Mouse (Mus musculus) liver, embryonic 11.5 days (tissue): ENCODE results near the gene Glis3. TPM values are rescaled to one million over a fixed set of nuclear protein-coding genes. Genes with fewer than 3 reads are reported as not detected.

ENCODE experiments used
- ATAC-seq: fragments of 200-750 bp; cut with Nextera tagmentation; replicated peaks from 2 replicates; pipeline ENCODE4 v1.8.0; 2017; ENCODE audit warnings: moderate number of reproducible peaks, mild to moderate bottlenecking, moderate TSS enrichment, moderate library complexity; ENCODE audit not compliant: low FRiP score
- DNase-seq: peaks from one replicate; pipeline ENCODE4 v3.0.0-alpha.2; 2017; ENCODE audit warnings: low spot score
- H3K27ac ChIP-seq: fragments of 300-500 bp; sonication (generic); 2 replicates; pipeline ENCODE4 v1.5.1; 2014; ENCODE audit warnings: mild to moderate bottlenecking, low read depth, low read length, control low read depth
- H3K27me3 ChIP-seq: fragments of 300-500 bp; sonication (generic); replicated peaks from 2 replicates; pipeline ENCODE4 v1.6.1; 2014; ENCODE audit warnings: low read length, mixed read lengths; ENCODE audit not compliant: control insufficient read depth, insufficient read depth
- H3K36me3 ChIP-seq: fragments of 300-500 bp; sonication (generic); 2 replicates; pipeline ENCODE4 v1.6.1; 2014; ENCODE audit warnings: mild to moderate bottlenecking, low read length, moderate library complexity, mixed read lengths; ENCODE audit not compliant: control insufficient read depth, insufficient read depth
- H3K4me1 ChIP-seq: fragments of 300-500 bp; sonication (generic); replicated peaks from 2 replicates; pipeline ENCODE4 v1.6.1; 2014; ENCODE audit warnings: low read length, mixed read lengths; ENCODE audit not compliant: control insufficient read depth, insufficient read depth
- H3K4me2 ChIP-seq: fragments of 300-500 bp; sonication (generic); 2 replicates; pipeline ENCODE4 v1.6.1; 2014; ENCODE audit warnings: mild to moderate bottlenecking, control low read depth, moderate library complexity
- H3K4me3 ChIP-seq: fragments of 300-500 bp; sonication (generic); 2 replicates; pipeline ENCODE4 v1.5.1; 2014; ENCODE audit warnings: low read depth, low read length, control low read depth
- H3K9ac ChIP-seq: fragments of 300-500 bp; sonication (generic); 2 replicates; pipeline ENCODE4 v1.6.1; 2014; ENCODE audit warnings: low read depth, low read length, control low read depth
- H3K9me3 ChIP-seq: fragments of 300-500 bp; sonication (generic); 2 replicates; pipeline ENCODE4 v1.6.1; 2016; ENCODE audit warnings: low read length, inconsistent platforms, mixed read lengths; ENCODE audit not compliant: control insufficient read depth
- WGBS: fragments of 180-500 bp; shearing (Covaris S2); extraction: QIAGEN DNeasy Blood & Tissue Kit; methylation state at CpG from one replicate; pipeline ENCODE4 v1.1.7; 2014; 5-methylcytosine and 5-hydroxymethylcytosine counted together
- polyA plus RNA-seq: library from polyadenylated mRNA; unstranded; fragments of >200 nt; fragmentation: Nextera tagmentation; extraction: Ambion mirVana; gene quantifications from 2 replicates; pipeline ENCODE4 v1.2.1, GENCODE M21; 2014

The Glis3 gene
- polyA plus RNA-seq, 1 experiment from 2014 or later = 0.47 TPM

DNA sequence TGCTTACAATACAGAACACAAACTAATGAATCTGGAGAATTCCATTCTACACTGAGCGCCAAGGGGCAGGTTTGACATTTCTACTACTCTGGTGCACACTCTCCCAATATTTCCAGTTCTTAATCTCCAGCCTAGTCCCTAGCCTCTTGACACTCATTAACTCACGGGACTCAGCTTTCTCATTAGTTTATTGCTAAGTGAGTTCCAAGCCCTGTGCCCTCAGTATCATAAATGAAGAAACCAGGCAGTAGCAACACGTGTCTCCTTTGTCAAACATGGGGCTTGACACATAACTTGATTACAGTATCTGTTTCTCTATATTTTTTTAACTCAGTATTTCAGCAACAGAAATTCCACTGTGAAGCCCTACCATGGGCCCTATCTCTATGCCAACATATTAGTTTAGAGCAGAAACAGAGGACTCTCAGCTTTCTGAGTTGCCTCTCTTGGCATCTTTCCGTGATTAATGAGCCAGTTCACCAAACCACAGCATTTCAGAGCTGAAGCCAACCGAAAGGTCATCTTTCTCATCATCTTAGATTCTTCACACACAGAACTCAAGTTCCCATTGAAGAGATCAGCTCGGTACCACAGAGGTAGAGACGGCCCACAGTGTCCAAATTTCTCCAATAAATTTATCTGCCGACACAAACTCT is 186.1 kb downstream of the Glis3 start:
- no peaks in the 10 kb centered on the region for H3K27me3 ChIP-seq
- H3K27ac ChIP-seq = no peak overlapping the region
- no peaks in the 10 kb centered on the region for H3K9me3 ChIP-seq
- H3K36me3 ChIP-seq = no peaks in the 10 kb centered on the region
- H3K9ac ChIP-seq = no peak overlapping the region
- 83% methylated on average over 8 of the region's 8 CpGs for WGBS
- H3K4me1 ChIP-seq = no peaks in the 10 kb centered on the region
- DNase-seq (no peak), ATAC-seq (no peak)
- no peak overlapping the region for H3K4me3 ChIP-seq
- no peak overlapping the region for H3K4me2 ChIP-seq

DNA sequence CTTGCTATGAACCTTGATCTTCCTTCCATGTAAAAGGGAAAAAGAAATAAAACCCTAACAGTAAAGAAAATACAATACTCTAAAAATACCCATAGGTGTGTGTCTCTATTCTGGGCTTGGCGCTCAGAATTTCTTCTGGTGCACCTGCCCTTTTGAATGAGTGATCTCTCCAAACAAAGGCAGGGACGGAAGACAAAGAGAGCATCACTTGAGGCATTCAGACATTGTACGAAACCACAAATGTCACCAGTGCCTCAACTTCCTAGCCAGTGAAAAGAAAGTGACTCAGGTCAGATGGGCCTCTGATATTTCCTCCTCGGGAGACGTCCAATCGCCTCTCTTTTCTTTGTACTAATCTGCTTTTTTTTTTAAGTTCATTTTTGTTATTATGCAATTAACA is 201.8 kb downstream of the Glis3 start:
- WGBS = 77% methylated on average over 6 of the region's 6 CpGs
- H3K4me2 ChIP-seq = no peak overlapping the region
- ATAC-seq (no peak), DNase-seq (no peak)
- no peaks in the 10 kb centered on the region for H3K4me1 ChIP-seq
- no peaks in the 10 kb centered on the region for H3K36me3 ChIP-seq
- H3K9ac ChIP-seq = no peak overlapping the region
- no peaks in the 10 kb centered on the region for H3K9me3 ChIP-seq
- H3K27ac ChIP-seq = no peak overlapping the region
- no peaks in the 10 kb centered on the region for H3K27me3 ChIP-seq
- no peak overlapping the region for H3K4me3 ChIP-seq

DNA sequence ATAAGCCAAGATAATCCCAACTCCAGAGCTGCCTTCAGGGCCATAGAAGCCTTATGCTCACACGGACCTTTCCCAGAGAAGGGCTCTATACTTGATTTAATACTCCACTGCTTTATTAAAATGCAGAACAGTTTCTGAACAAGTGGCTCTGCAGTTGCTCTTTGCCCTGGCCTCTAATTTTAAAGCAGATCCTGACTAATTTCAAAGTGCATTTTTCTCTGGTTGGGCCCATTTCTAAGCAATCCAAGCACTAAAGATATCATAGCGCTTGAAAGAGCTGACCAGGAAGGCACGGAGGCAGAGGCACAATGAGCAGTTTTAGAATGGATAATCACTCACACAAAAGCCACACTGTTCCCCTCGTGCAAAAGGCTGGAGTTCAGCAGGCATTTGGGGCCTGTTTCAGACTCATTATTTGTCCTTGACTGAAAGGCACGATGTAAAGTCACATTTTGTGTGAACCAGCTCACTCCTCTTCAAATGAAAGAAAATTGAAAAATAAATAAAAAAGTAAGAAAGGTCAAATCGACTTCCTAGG is 202.5 kb downstream of the Glis3 start:
- Histone ChIP-seq H3K4me3 (no peak overlapping the region), H3K9me3 (no peaks in the 10 kb centered on the region), H3K4me2 (no peak overlapping the region), H3K9ac (no peak overlapping the region), H3K4me1 (no peaks in the 10 kb centered on the region), H3K27ac (no peak overlapping the region), H3K27me3 (no peaks in the 10 kb centered on the region), H3K36me3 (no peaks in the 10 kb centered on the region)
- 63% methylated on average over 6 of the region's 6 CpGs for WGBS
- DNase-seq (no peak), ATAC-seq (no peak)

DNA sequence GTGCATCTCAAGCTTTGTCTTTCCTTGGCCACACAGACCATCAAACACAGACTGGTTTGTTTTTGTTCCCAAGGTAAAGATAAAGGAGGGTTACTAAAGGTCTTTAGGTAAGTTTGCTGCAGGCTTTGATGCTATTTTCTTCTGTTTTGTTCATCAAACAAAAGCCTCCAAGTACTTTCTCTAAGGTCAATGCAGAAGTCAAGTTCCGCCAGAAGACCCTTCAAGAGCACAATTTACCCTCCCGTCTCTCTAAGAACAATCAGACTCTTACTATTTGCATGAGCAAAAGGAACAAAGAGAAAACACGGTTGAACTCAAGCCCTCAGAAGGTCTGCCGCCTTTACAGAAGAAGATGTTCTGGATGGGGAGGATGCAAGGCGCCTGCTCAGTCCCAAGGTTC is 206.3 kb downstream of the Glis3 start:
- Histone ChIP-seq H3K9ac (no peak overlapping the region), H3K9me3 (no peaks in the 10 kb centered on the region), H3K4me2 (no peak overlapping the region), H3K27ac (no peak overlapping the region), H3K27me3 (no peaks in the 10 kb centered on the region), H3K4me3 (no peak overlapping the region), H3K4me1 (no peaks in the 10 kb centered on the region), H3K36me3 (no peaks in the 10 kb centered on the region)
- ATAC-seq (no peak), DNase-seq (no peak)
- 75% methylated on average over 5 of the region's 5 CpGs for WGBS

DNA sequence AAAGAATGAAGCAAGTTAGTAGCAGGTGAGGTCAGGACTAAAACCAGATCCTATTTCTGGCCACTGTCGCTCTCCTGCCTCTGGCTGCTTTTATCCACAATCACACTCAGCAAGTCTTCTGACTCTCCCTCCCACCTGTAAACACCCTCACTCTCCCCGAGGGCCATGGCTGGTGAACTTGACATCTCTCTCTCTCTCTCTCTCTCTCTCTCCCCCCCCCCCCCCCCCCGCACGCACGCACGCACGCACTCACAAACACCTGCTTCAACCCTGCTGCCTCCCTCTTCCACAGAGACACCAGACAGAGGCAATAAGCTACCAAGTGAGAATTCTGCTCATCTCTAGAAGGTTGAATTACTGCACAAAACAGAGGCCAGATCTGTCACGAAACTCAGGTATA is 208.7 kb downstream of the Glis3 start:
- WGBS = 80% methylated on average over 6 of the region's 8 CpGs
- H3K4me3 ChIP-seq = no peak overlapping the region
- no peaks in the 10 kb centered on the region for H3K36me3 ChIP-seq
- H3K27ac ChIP-seq = no peak overlapping the region
- H3K4me2 ChIP-seq = no peak overlapping the region
- no peaks in the 10 kb centered on the region for H3K27me3 ChIP-seq
- DNase-seq (no peak), ATAC-seq (no peak)
- H3K9ac ChIP-seq = no peak overlapping the region
- H3K4me1 ChIP-seq = no peaks in the 10 kb centered on the region
- no peaks in the 10 kb centered on the region for H3K9me3 ChIP-seq

DNA sequence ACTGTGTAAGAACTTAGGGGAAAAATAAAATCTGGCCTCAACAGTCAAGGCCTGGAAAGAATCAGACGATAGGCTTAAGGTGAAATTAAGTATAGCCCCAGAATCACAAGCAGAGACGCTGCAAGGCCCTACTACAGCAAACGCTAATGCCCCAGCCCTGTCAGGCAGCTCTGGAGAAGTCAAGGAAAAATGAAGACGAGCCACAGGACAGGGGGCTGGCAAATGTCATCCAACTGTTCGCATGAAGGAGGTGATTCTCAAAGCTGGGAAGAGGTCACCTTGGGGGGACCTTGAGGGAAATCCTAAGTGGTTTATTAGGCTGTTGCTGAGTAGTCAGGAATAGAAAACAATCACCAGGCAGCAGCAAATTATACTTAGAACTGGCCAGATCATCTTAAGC is 214.1 kb downstream of the Glis3 start:
- H3K4me2 ChIP-seq = no peak overlapping the region
- no peak for ATAC-seq
- no peak overlapping the region for H3K27ac ChIP-seq
- no peaks in the 10 kb centered on the region for H3K36me3 ChIP-seq
- no peak for DNase-seq
- no peaks in the 10 kb centered on the region for H3K4me1 ChIP-seq
- no peaks in the 10 kb centered on the region for H3K27me3 ChIP-seq
- no peak overlapping the region for H3K9ac ChIP-seq
- H3K4me3 ChIP-seq = no peak overlapping the region
- no peaks in the 10 kb centered on the region for H3K9me3 ChIP-seq
- WGBS = 58% methylated on average over 5 of the region's 5 CpGs

- DNase-seq (no peak), ATAC-seq (no peak)
- Histone ChIP-seq H3K9me3 (no peaks in the 10 kb centered on the region), H3K4me1 (no peaks in the 10 kb centered on the region), H3K9ac (no peak overlapping the region), H3K36me3 (no peaks in the 10 kb centered on the region), H3K4me2 (no peak overlapping the region), H3K4me3 (no peak overlapping the region), H3K27me3 (no peaks in the 10 kb centered on the region), H3K27ac (no peak overlapping the region)
- WGBS = 84% methylated on average over 8 of the region's 8 CpGs
Measured at GRCm38 (mm10) chr19:28454331-28454730, 225.5 kb downstream of the Glis3 start.

GRCm38 (mm10) chr19:28452951-28453520 is 226.8 kb downstream of the Glis3 start:
- Histone ChIP-seq H3K9me3 (no peaks in the 10 kb centered on the region), H3K27me3 (no peaks in the 10 kb centered on the region), H3K36me3 (no peaks in the 10 kb centered on the region), H3K9ac (no peak overlapping the region), H3K27ac (no peak overlapping the region), H3K4me2 (no peak overlapping the region), H3K4me1 (no peaks in the 10 kb centered on the region), H3K4me3 (no peak overlapping the region)
- no peak for DNase-seq
- no peak for ATAC-seq
- 67% methylated on average over 12 of the region's 12 CpGs for WGBS

GRCm38 (mm10) chr19:28448811-28449210 is 231.1 kb downstream of the Glis3 start:
- H3K9ac ChIP-seq = no peak overlapping the region
- DNase-seq (no peak), ATAC-seq (no peak)
- H3K9me3 ChIP-seq = no peaks in the 10 kb centered on the region
- no peak overlapping the region for H3K27ac ChIP-seq
- H3K27me3 ChIP-seq = no peaks in the 10 kb centered on the region
- no peaks in the 10 kb centered on the region for H3K36me3 ChIP-seq
- 90% methylated on average over 4 of the region's 4 CpGs for WGBS
- no peaks in the 10 kb centered on the region for H3K4me1 ChIP-seq
- H3K4me3 ChIP-seq = no peak overlapping the region
- no peak overlapping the region for H3K4me2 ChIP-seq
